Mouse (Mus musculus) hindbrain, embryonic 12.5 days (tissue): ENCODE results near the gene Col8a1. TPM values are rescaled to one million over a fixed set of nuclear protein-coding genes. Genes with fewer than 3 reads are reported as not detected.
A peak's percentile ranks its signal among the peaks of the same experiment; 100 is the strongest.

Source experiments
- ATAC-seq: fragments of 200-750 bp; cut with Nextera tagmentation; 2 replicates; pipeline ENCODE4 v1.8.0; 2017; ENCODE audit warnings: moderate TSS enrichment; ENCODE audit not compliant: low FRiP score
- H3K27ac ChIP-seq: fragments of 300-500 bp; sonication (generic); 2 replicates; pipeline ENCODE4 v1.5.1; 2016; ENCODE audit warnings: mild to moderate bottlenecking
- H3K27me3 ChIP-seq: fragments of 300-500 bp; sonication (generic); 2 replicates; pipeline ENCODE4 v1.6.1; 2016; ENCODE audit warnings: mild to moderate bottlenecking
- H3K36me3 ChIP-seq: fragments of 300-500 bp; sonication (generic); 2 replicates; pipeline ENCODE4 v1.6.1; 2016; ENCODE audit warnings: mild to moderate bottlenecking
- H3K4me1 ChIP-seq: fragments of 300-500 bp; sonication (generic); 2 replicates; pipeline ENCODE4 v1.6.1; 2016
- H3K4me2 ChIP-seq: fragments of 300-500 bp; sonication (generic); replicated peaks from 2 replicates; pipeline ENCODE4 v1.6.1; 2016; ENCODE audit warnings: mild to moderate bottlenecking
- H3K4me3 ChIP-seq: fragments of 300-500 bp; sonication (generic); 2 replicates; pipeline ENCODE4 v1.5.1; 2016; ENCODE audit warnings: mild to moderate bottlenecking
- H3K9ac ChIP-seq: fragments of 300-500 bp; sonication (generic); 2 replicates; pipeline ENCODE4 v1.6.1; 2016; ENCODE audit warnings: mild to moderate bottlenecking, moderate library complexity
- H3K9me3 ChIP-seq: fragments of 300-500 bp; sonication (generic); replicated peaks from 2 replicates; pipeline ENCODE4 v1.6.1; 2016; ENCODE audit warnings: mild to moderate bottlenecking
- WGBS: fragments of 180-500 bp; shearing (Covaris S2); methylation state at CpG from one replicate; pipeline ENCODE4 v1.1.7; 2016; 5-methylcytosine and 5-hydroxymethylcytosine counted together
- polyA plus RNA-seq: library from polyadenylated mRNA; unstranded; fragments of >200 nt; fragmentation: Nextera tagmentation; extraction: Ambion mirVana; gene quantifications from 2 replicates; pipeline ENCODE4 v1.2.1, GENCODE M21; 2016

The Col8a1 gene
- polyA plus RNA-seq, 1 experiment from 2014 or later: 10.8 TPM

DNA sequence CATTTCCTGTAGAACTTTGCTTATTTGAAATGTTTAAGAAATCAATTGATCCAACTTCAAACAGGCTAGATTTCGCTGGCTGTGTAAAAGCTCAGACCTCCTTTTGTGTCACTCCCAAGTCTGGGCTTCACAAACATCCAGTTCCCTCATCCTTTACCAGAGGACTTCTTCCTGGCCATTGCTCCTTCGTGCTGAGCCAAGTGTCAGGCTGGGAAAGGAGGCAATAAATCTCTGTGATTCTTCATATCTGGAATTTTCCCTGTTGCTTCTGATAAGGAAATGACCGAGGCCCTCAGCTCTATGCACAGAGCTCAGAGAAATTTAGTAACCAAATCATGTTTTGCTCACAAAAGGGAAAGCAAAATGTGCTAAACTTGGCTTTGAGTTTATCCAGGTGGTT is 91.9 kb downstream of the Col8a1 start:
- H3K36me3 ChIP-seq: no peaks in the 10 kb centered on the region
- no peak overlapping the region for H3K9ac ChIP-seq
- no peak overlapping the region for H3K27ac ChIP-seq
- no peaks in the 10 kb centered on the region for H3K4me1 ChIP-seq
- no peak for ATAC-seq
- no peak overlapping the region for H3K4me3 ChIP-seq
- no peaks in the 10 kb centered on the region for H3K9me3 ChIP-seq
- WGBS: 79% methylated on average over 3 of the region's 3 CpGs
- H3K4me2 ChIP-seq: no peak overlapping the region
- H3K27me3 ChIP-seq: no peaks in the 10 kb centered on the region

DNA sequence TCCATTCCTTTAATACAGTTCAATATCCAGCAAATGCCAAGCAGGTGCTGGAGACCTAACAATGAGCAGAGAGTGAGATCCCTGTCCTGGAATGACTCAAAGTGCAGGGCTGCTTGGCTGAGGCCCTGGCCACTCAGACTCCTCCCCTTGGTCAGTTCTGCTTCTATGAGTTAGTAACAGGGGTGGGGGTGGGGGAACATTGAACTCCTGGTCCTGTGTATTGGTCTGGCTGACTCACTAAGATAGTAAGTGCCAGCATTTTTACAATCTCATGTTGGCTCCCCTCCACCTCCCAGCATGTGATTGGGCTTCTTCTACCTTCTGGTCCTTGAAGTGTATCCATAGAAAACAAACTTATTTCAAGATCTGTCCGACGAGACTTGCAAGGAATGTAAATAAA is 104.6 kb downstream of the Col8a1 start:
- Histone ChIP-seq H3K4me3 (no peak overlapping the region), H3K4me2 (no peak overlapping the region), H3K36me3 (no peaks in the 10 kb centered on the region), H3K27me3 (no peaks in the 10 kb centered on the region), H3K27ac (no peak overlapping the region), H3K4me1 (no peaks in the 10 kb centered on the region), H3K9me3 (no peaks in the 10 kb centered on the region), H3K9ac (no peak overlapping the region)
- ATAC-seq: no peak
- 79% methylated on average over 2 of the region's 2 CpGs for WGBS

DNA sequence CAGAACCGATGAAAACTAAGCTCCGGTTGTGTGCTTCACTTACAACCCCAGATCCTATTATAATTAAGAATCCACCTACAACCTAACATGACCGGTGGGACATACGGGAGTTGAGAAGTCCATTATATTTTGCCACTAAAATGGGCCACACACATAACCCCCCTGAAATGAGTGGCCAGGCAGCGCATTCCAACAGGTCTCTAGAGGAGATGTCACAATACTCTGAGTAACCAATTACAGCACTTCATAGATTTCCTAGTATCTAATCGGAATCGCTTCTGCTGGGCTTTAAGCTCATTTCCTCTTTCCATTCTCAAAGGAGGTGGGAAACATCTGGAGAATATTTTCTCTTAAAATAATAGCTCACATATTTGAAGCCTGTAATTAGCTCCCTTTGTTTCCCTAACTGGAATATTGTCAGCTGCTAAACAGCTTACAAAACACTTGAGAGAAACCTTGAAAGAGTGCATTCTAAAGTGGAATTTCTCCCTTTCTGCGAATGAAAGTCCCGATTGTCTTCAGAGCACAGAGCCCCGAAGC is 113.1 kb downstream of the Col8a1 start:
- no peak for ATAC-seq
- H3K9me3 ChIP-seq: no peaks in the 10 kb centered on the region
- no peaks in the 10 kb centered on the region for H3K36me3 ChIP-seq
- no peak overlapping the region for H3K4me3 ChIP-seq
- no peak overlapping the region for H3K4me2 ChIP-seq
- H3K4me1 ChIP-seq: no peaks in the 10 kb centered on the region
- no peaks in the 10 kb centered on the region for H3K27me3 ChIP-seq
- H3K27ac ChIP-seq: no peak overlapping the region
- H3K9ac ChIP-seq: no peak overlapping the region
- 74% methylated on average over 10 of the region's 10 CpGs for WGBS

DNA sequence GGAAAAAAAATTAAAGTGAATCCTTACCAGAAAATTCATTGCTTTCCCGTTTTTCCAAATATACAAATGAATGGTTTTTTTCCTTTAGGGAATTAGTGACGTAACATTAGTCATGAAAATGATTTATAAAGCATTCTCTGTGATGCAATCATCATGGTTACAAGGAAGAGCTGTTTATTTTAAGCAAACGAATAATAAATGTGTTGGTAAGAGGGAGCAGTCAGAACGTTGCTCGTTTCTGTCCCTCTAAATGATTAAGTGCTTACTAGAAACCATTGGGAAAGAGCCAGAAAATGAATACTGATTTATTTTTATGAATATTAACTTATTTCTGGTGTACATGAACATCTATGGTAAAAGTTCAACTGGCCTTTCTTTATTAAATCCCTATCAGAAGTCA is 119.8 kb downstream of the Col8a1 start:
- no peak overlapping the region for H3K9ac ChIP-seq
- no peak overlapping the region for H3K4me3 ChIP-seq
- H3K4me1 ChIP-seq: no peaks in the 10 kb centered on the region
- no peak overlapping the region for H3K27ac ChIP-seq
- H3K9me3 ChIP-seq: no peaks in the 10 kb centered on the region
- no peaks in the 10 kb centered on the region for H3K27me3 ChIP-seq
- H3K4me2 ChIP-seq: no peak overlapping the region
- ATAC-seq: no peak
- WGBS: 82% methylated on average over 5 of the region's 5 CpGs
- no peaks in the 10 kb centered on the region for H3K36me3 ChIP-seq

DNA sequence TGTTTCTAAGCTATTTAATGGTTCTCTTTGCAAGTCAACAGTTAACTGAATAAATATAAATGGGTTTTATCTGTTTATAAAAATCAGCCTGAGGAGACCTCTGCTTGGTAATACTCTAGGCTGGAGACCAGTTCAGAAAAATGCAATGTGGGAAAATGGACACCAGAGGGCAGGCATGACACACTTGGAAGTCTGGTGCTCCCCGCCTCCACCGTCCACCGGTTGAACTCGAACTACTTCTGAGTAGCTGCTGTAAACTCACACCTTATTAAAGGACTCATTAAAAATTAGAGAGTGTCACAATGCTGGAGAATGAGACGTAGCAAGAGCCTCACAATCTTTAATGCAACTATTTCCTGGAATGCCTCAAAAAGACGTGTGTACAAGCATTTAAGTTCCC is 120.3 kb downstream of the Col8a1 start:
- no peak overlapping the region for H3K27ac ChIP-seq
- peak; percentile 61; the same call in 1 of the 2 replicates for ATAC-seq
- no peak overlapping the region for H3K4me3 ChIP-seq
- H3K9me3 ChIP-seq: no peaks in the 10 kb centered on the region
- WGBS: 10% methylated on average over 6 of the region's 6 CpGs
- H3K27me3 ChIP-seq: no peaks in the 10 kb centered on the region
- no peaks in the 10 kb centered on the region for H3K36me3 ChIP-seq
- no peak overlapping the region for H3K4me2 ChIP-seq
- no peak overlapping the region for H3K9ac ChIP-seq
- no peaks in the 10 kb centered on the region for H3K4me1 ChIP-seq

DNA sequence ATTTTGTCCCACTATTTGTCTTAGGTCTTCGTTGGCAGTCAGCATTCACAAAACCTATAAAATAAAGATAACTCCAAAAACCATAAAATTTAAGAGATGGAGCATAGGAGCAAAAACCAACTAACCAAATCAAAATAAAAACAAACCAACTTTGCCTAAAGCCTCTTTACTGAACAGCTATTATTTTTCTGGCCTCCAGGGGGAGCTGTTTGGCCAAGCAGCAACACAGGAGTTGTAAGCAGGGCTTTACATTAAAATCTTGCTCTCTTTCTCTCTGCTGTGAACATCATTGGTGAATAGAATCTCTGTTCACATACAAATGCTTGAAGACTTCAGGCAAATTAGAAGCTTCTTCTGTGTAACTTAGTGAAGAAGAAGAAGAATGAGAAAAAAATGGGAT is 142.8 kb downstream of the Col8a1 start:
- Histone ChIP-seq H3K4me1 (peaks cover 5% of the 10 kb centered on the region), H3K4me3 (no peak overlapping the region), H3K27ac (no peak overlapping the region), H3K4me2 (no peak overlapping the region), H3K36me3 (no peaks in the 10 kb centered on the region), H3K27me3 (no peaks in the 10 kb centered on the region), H3K9me3 (no peaks in the 10 kb centered on the region), H3K9ac (no peak overlapping the region)
- 0% methylated on average over 1 of the region's 1 CpGs for WGBS
- no peak for ATAC-seq

DNA sequence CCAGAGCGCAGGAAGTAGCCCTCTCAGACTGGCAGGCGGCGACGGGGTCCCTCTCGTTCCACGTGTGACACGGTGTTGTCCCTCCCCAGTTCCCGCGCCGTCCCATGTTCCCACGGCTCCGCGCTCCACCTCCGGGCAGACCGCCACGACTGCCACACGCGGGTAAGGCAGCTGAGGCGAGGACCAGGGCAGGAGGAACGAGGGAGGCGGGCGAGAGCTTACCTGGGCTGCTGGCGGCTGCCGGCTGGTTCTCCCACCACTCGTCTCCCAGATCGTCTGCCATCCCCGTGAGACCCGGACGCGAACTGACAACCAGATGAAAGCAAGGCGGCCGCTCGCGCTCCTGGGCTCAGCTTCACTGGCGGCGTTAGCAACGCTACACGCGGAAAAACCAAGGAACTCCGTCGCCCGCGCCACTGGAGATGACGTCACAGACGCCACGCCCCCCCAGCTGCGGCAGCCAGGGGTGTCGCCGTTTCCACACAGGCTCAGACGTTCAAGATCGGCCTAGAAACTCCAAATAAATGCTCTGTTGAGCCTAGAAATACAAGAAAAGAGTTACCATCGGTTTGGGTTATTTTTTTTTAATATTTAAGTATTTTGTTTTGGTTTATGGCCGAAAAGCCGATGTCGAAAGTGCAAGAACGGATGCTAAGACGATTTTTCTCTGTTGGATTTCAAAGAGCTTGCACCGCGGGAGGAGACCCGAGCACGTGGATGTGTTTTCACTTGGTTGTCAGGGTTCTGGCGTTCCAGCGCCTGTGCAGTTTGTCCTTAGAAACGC is 147.9 kb downstream of the Col8a1 start, which contains the start of gene Cmss1:
Gene Cmss1, minus strand, starts transcription at position 421 of the 784 bp plus-strand sequence.
- peaks cover 5% of the 10 kb centered on the region for H3K4me1 ChIP-seq
- peak; percentile 94 for ATAC-seq
- peak within 1 kb of the TSS; percentile 66 for H3K27ac ChIP-seq
- H3K9me3 ChIP-seq: no peaks in the 10 kb centered on the region
- H3K4me2 ChIP-seq: peak within 1 kb of the TSS; percentile 80
- no peaks in the 10 kb centered on the region for H3K27me3 ChIP-seq
- peak within 1 kb of the TSS; percentile 72 for H3K9ac ChIP-seq
- H3K4me3 ChIP-seq: peak within 1 kb of the TSS; percentile 87
- no peaks in the 10 kb centered on the region for H3K36me3 ChIP-seq
- under 1% methylated on average over 64 of the region's 64 CpGs for WGBS

DNA sequence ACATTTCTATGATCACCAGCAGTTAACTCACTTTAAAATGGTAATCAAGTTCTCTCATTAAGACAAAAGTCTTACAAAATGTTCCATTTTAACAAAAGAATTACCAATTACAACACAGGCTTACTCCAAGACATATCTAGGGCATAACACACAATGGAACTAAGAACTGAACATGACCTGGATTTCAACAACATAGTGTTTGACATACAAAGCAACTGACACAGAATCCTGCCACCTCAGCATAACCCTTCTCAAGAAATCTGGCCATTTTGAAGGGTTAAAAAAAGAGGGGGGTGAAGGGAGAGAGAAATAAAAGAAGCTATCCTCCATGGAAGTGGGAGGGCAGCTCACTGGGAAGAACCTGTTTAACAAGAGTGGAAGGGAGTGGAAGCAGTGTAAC is 153.5 kb downstream of the Col8a1 start:
- no peak overlapping the region for H3K4me3 ChIP-seq
- no peaks in the 10 kb centered on the region for H3K4me1 ChIP-seq
- no peak overlapping the region for H3K9ac ChIP-seq
- H3K27ac ChIP-seq: no peak overlapping the region
- no peaks in the 10 kb centered on the region for H3K36me3 ChIP-seq
- no peak overlapping the region for H3K4me2 ChIP-seq
- no peaks in the 10 kb centered on the region for H3K9me3 ChIP-seq
- H3K27me3 ChIP-seq: no peaks in the 10 kb centered on the region
- no peak for ATAC-seq

DNA sequence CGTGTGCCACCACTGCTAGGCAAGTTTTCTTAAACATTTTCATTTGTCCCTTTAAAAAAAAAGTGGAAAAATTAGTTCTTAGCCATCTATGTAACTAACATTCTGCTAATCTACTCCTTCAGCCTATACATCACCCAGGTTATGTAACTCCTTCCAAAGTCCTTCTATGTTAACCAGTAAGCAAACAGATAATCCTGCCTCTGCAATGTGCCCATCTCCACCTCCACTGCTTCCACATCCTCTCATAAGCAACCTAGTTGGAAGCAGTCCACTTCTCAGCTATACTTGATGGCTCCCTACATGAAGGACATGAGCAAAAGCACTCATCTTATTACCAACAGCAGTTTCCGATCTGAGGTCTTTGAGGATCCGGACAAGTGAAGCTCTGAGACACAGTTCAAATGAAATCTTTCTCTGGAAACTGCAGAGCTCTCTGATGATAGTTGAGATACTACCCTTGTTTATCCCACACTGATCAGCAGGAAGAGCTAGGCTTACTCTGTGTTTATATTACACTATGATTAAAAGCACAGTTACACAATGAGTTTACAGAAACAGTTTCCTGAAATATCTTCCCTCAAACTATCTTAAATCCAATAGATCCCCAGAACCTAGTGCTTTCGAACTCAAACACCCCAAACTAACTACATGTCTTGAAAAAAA is 157.1 kb downstream of the Col8a1 start:
- no peak overlapping the region for H3K9ac ChIP-seq
- H3K36me3 ChIP-seq: no peaks in the 10 kb centered on the region
- no peaks in the 10 kb centered on the region for H3K4me1 ChIP-seq
- H3K27ac ChIP-seq: no peak overlapping the region
- ATAC-seq: no peak
- no peak overlapping the region for H3K4me3 ChIP-seq
- no peaks in the 10 kb centered on the region for H3K27me3 ChIP-seq
- 90% methylated on average over 4 of the region's 4 CpGs for WGBS
- H3K9me3 ChIP-seq: no peaks in the 10 kb centered on the region
- H3K4me2 ChIP-seq: no peak overlapping the region

DNA sequence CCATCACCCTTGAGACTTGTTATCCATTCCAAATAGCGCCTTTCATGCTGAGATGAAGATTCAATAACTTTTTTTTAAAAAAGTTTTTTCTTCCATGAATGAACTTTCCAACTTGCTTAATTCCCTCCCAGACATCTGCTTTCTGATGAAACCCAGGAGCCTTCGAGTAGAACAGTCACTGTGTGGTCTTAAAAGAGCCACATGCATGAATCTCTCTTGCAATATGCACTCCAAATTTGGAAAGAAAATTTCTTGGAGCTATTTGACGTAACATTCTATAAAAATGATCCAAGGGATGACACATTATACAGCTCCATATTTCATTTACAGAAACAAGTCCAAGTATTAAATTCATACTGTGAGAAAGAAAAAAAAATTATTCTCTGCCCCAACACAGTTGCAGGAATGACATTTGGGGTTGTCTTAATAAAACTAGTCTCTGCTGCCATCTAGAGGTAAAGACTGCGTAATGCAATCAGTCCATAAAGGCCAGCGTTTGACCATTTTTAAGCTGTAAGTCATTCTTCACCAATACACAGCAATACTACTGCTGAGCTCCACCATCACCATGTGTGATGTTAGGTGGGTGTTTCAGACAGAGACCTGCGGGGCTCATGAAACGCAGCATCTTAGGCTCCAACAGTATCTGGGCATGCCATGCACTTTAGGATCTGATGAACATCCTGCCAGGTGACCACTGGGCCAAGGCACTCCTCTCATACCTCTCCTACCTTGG is 160.9 kb downstream of the Col8a1 start:
- no peaks in the 10 kb centered on the region for H3K27me3 ChIP-seq
- H3K4me2 ChIP-seq: no peak overlapping the region
- H3K4me3 ChIP-seq: no peak overlapping the region
- no peaks in the 10 kb centered on the region for H3K36me3 ChIP-seq
- H3K9me3 ChIP-seq: no peaks in the 10 kb centered on the region
- H3K4me1 ChIP-seq: no peaks in the 10 kb centered on the region
- no peak overlapping the region for H3K9ac ChIP-seq
- no peak overlapping the region for H3K27ac ChIP-seq
- WGBS: 41% methylated on average over 7 of the region's 7 CpGs
- no peak for ATAC-seq

DNA sequence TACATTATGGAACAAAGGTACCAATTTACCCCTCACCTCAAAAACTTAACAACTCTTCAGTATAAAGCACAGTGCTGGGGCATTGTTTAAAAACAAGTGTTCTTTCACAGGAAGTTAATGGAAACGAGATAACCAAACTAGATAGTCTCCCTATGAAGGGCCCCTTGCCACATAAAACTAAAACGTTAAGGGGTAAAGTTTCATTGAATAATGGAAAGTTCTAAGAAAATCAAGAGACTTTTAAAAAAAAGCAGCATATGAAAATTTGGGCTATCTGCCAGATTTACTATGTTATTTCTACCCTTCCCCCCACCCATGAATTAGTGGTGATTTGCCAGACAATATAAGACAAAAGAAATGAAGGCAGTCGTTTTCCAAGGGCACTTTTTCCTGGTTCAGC is 169.3 kb downstream of the Col8a1 start:
- H3K27me3 ChIP-seq: no peaks in the 10 kb centered on the region
- ATAC-seq: no peak
- H3K4me3 ChIP-seq: no peak overlapping the region
- H3K9me3 ChIP-seq: no peaks in the 10 kb centered on the region
- H3K4me2 ChIP-seq: no peak overlapping the region
- H3K36me3 ChIP-seq: no peaks in the 10 kb centered on the region
- no peaks in the 10 kb centered on the region for H3K4me1 ChIP-seq
- H3K9ac ChIP-seq: no peak overlapping the region
- no peak overlapping the region for H3K27ac ChIP-seq
- WGBS: 63% methylated on average over 3 of the region's 3 CpGs

DNA sequence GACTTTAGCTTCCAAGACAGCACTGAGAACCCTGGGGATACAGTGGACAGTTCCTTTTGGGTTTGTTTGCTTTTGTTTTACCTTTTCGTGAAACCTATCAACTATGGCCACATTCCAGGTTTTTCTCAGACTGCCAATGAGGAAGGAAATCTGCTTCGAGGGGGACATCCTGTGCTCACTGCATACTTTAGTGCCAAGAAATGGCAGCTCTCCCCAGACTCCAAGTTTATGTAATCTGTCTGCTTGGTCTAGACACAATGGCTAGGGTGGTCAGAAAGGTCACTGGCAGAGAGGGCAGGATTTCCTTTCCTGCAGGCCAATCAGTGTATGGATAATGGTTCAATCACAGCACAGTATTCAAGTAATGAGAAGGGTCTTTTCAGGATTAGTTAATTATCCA is 172.5 kb downstream of the Col8a1 start:
- no peak for ATAC-seq
- no peaks in the 10 kb centered on the region for H3K4me1 ChIP-seq
- H3K27ac ChIP-seq: no peak overlapping the region
- H3K9me3 ChIP-seq: no peaks in the 10 kb centered on the region
- WGBS: 87% methylated on average over 2 of the region's 2 CpGs
- no peak overlapping the region for H3K4me3 ChIP-seq
- H3K9ac ChIP-seq: no peak overlapping the region
- no peaks in the 10 kb centered on the region for H3K36me3 ChIP-seq
- no peak overlapping the region for H3K4me2 ChIP-seq
- H3K27me3 ChIP-seq: no peaks in the 10 kb centered on the region
